Mouse (Mus musculus) layer of hippocampus, adult 9-10 months (tissue): ENCODE measurements around the gene Tsga8.

Source experiments
- DNase-seq: peaks from one replicate; pipeline ENCODE4 v3.0.0; 2022; ENCODE audit warnings: low spot score

Gene Tsga8

GRCm38 (mm10) chrX:83487598-83487997 is at the start of gene Tsga8:
Gene Tsga8 (minus strand): TSS chrX:83487924.
- no peak for DNase-seq
